Mouse (Mus musculus): Measurements from ENCODE around the gene Hecw2. TPM values are rescaled to one million over a fixed set of nuclear protein-coding genes. Genes with fewer than 3 reads are reported as not detected.

Gene Hecw2
- polyA plus RNA-seq, 1 experiment from 2014 or later, result 3.2 TPM

- ATAC-seq (ENCODE audit: low FRiP score, low TSS enrichment), result no peak
- WGBS, result 70% methylated on average over 9 of the region's 9 CpGs
These were observed 75.2 kb downstream of the Hecw2 start for GRCm38 (mm10) chr1:54119638-54120320.

GRCm38 (mm10) chr1:54118342-54118973, 76.5 kb downstream of the Hecw2 start:
- WGBS, result 68% methylated on average over 8 of the region's 8 CpGs
- Histone ChIP-seq H3K9ac (replicated peaks; ENCODE audit: low read length) (no peak overlapping the region), H3K9me3 (ENCODE audit: low read length) (no peaks in the 10 kb centered on the region), H3K4me2 (replicated peaks; ENCODE audit: low read depth, low read length) (no peak overlapping the region), H3K36me3 (ENCODE audit: insufficient read depth, low read length) (no peaks in the 10 kb centered on the region), H3K27ac (ENCODE audit: low read length) (no peak overlapping the region), H3K27me3 (ENCODE audit: insufficient read depth, low read length) (no peaks in the 10 kb centered on the region), H3K4me1 (ENCODE audit: insufficient read depth, low read length) (no peaks in the 10 kb centered on the region), H3K4me3 (ENCODE audit: low read length) (no peak overlapping the region)
- no peak for ATAC-seq (ENCODE audit: low FRiP score, low TSS enrichment)

More at GRCm38 (mm10) chr1:54119638-54120320, 75.2 kb downstream of the Hecw2 start:
- Histone ChIP-seq H3K27me3 (ENCODE audit: insufficient read depth, low read length) (no peaks in the 10 kb centered on the region), H3K4me1 (ENCODE audit: insufficient read depth, low read length) (no peaks in the 10 kb centered on the region), H3K9ac (replicated peaks; ENCODE audit: low read length) (no peak overlapping the region), H3K4me3 (ENCODE audit: low read length) (no peak overlapping the region), H3K4me2 (replicated peaks; ENCODE audit: low read depth, low read length) (no peak overlapping the region), H3K36me3 (ENCODE audit: insufficient read depth, low read length) (no peaks in the 10 kb centered on the region), H3K9me3 (ENCODE audit: low read length) (no peaks in the 10 kb centered on the region), H3K27ac (ENCODE audit: low read length) (no peak overlapping the region)

- Histone ChIP-seq H3K4me3 (ENCODE audit: low read length) (no peak overlapping the region), H3K9ac (replicated peaks; ENCODE audit: low read length) (no peak overlapping the region), H3K27me3 (ENCODE audit: insufficient read depth, low read length) (no peaks in the 10 kb centered on the region), H3K9me3 (ENCODE audit: low read length) (no peaks in the 10 kb centered on the region), H3K27ac (ENCODE audit: low read length) (no peak overlapping the region), H3K4me1 (ENCODE audit: insufficient read depth, low read length) (no peaks in the 10 kb centered on the region), H3K36me3 (ENCODE audit: insufficient read depth, low read length) (no peaks in the 10 kb centered on the region), H3K4me2 (replicated peaks; ENCODE audit: low read depth, low read length) (no peak overlapping the region)
- 82% methylated on average over 8 of the region's 8 CpGs for WGBS
- no peak for ATAC-seq (ENCODE audit: low FRiP score, low TSS enrichment)
These were observed 83.9 kb downstream of the Hecw2 start for GRCm38 (mm10) chr1:54110920-54111605.

- no peak overlapping the region for H3K4me2 ChIP-seq (replicated peaks; ENCODE audit: low read depth, low read length)
- no peak overlapping the region for H3K4me3 ChIP-seq (ENCODE audit: low read length)
- ATAC-seq (ENCODE audit: low FRiP score, low TSS enrichment), result no peak
- no peak overlapping the region for H3K27ac ChIP-seq (ENCODE audit: low read length)
- no peaks in the 10 kb centered on the region for H3K4me1 ChIP-seq (ENCODE audit: insufficient read depth, low read length)
- H3K36me3 ChIP-seq (ENCODE audit: insufficient read depth, low read length), result no peaks in the 10 kb centered on the region
- 53% methylated on average over 5 of the region's 5 CpGs for WGBS
- H3K27me3 ChIP-seq (ENCODE audit: insufficient read depth, low read length), result no peaks in the 10 kb centered on the region
- H3K9ac ChIP-seq (replicated peaks; ENCODE audit: low read length), result no peak overlapping the region
- H3K9me3 ChIP-seq (ENCODE audit: low read length), result no peaks in the 10 kb centered on the region
These were observed 85.7 kb downstream of the Hecw2 start for GRCm38 (mm10) chr1:54109255-54109654.

- no peak overlapping the region for H3K27ac ChIP-seq (ENCODE audit: low read length)
- no peak overlapping the region for H3K9ac ChIP-seq (replicated peaks; ENCODE audit: low read length)
- 89% methylated on average over 3 of the region's 3 CpGs for whole genome bisulfite sequencing
- no peaks in the 10 kb centered on the region for H3K27me3 ChIP-seq (ENCODE audit: insufficient read depth, low read length)
- no peaks in the 10 kb centered on the region for H3K36me3 ChIP-seq (ENCODE audit: insufficient read depth, low read length)
- H3K4me3 ChIP-seq (ENCODE audit: low read length), result no peak overlapping the region
- ATAC-seq (ENCODE audit: low FRiP score, low TSS enrichment), result no peak
- H3K9me3 ChIP-seq (ENCODE audit: low read length), result no peaks in the 10 kb centered on the region
- H3K4me1 ChIP-seq (ENCODE audit: insufficient read depth, low read length), result no peaks in the 10 kb centered on the region
- H3K4me2 ChIP-seq (replicated peaks; ENCODE audit: low read depth, low read length), result no peak overlapping the region
These were observed 88.2 kb downstream of the Hecw2 start for GRCm38 (mm10) chr1:54106756-54107155.

- Histone ChIP-seq H3K27me3 (ENCODE audit: insufficient read depth, low read length) (no peaks in the 10 kb centered on the region), H3K4me2 (replicated peaks; ENCODE audit: low read depth, low read length) (no peak overlapping the region), H3K9me3 (ENCODE audit: low read length) (no peaks in the 10 kb centered on the region), H3K27ac (ENCODE audit: low read length) (no peak overlapping the region), H3K36me3 (ENCODE audit: insufficient read depth, low read length) (no peaks in the 10 kb centered on the region), H3K4me3 (ENCODE audit: low read length) (no peak overlapping the region), H3K9ac (replicated peaks; ENCODE audit: low read length) (no peak overlapping the region), H3K4me1 (ENCODE audit: insufficient read depth, low read length) (no peaks in the 10 kb centered on the region)
- no peak for ATAC-seq (ENCODE audit: low FRiP score, low TSS enrichment)
- 86% methylated on average over 3 of the region's 3 CpGs for WGBS
These were observed 115.3 kb downstream of the Hecw2 start for GRCm38 (mm10) chr1:54079708-54080107.

GRCm38 (mm10) chr1:54074456-54074855, 120.5 kb downstream of the Hecw2 start:
- no peak for ATAC-seq (ENCODE audit: low FRiP score, low TSS enrichment)
- Histone ChIP-seq H3K27ac (ENCODE audit: low read length) (no peak overlapping the region), H3K4me1 (ENCODE audit: insufficient read depth, low read length) (no peaks in the 10 kb centered on the region), H3K27me3 (ENCODE audit: insufficient read depth, low read length) (no peaks in the 10 kb centered on the region), H3K9me3 (ENCODE audit: low read length) (no peaks in the 10 kb centered on the region), H3K4me2 (replicated peaks; ENCODE audit: low read depth, low read length) (no peak overlapping the region), H3K4me3 (ENCODE audit: low read length) (no peak overlapping the region), H3K9ac (replicated peaks; ENCODE audit: low read length) (no peak overlapping the region), H3K36me3 (ENCODE audit: insufficient read depth, low read length) (no peaks in the 10 kb centered on the region)
- WGBS, result 80% methylated on average over 1 of the region's 1 CpGs

GRCm38 (mm10) chr1:54070121-54070520, 124.8 kb downstream of the Hecw2 start:
- no peaks in the 10 kb centered on the region for H3K9me3 ChIP-seq (ENCODE audit: low read length)
- H3K9ac ChIP-seq (replicated peaks; ENCODE audit: low read length), result no peak overlapping the region
- H3K4me2 ChIP-seq (replicated peaks; ENCODE audit: low read depth, low read length), result no peak overlapping the region
- WGBS, result 88% methylated on average over 2 of the region's 2 CpGs
- H3K4me3 ChIP-seq (ENCODE audit: low read length), result no peak overlapping the region
- no peaks in the 10 kb centered on the region for H3K4me1 ChIP-seq (ENCODE audit: insufficient read depth, low read length)
- no peaks in the 10 kb centered on the region for H3K36me3 ChIP-seq (ENCODE audit: insufficient read depth, low read length)
- ATAC-seq (ENCODE audit: low FRiP score, low TSS enrichment), result no peak
- no peaks in the 10 kb centered on the region for H3K27me3 ChIP-seq (ENCODE audit: insufficient read depth, low read length)
- no peak overlapping the region for H3K27ac ChIP-seq (ENCODE audit: low read length)

- Histone ChIP-seq H3K4me1 (ENCODE audit: insufficient read depth, low read length) (no peaks in the 10 kb centered on the region), H3K4me2 (replicated peaks; ENCODE audit: low read depth, low read length) (no peak overlapping the region), H3K9ac (replicated peaks; ENCODE audit: low read length) (no peak overlapping the region), H3K27ac (ENCODE audit: low read length) (no peak overlapping the region), H3K4me3 (ENCODE audit: low read length) (no peak overlapping the region), H3K27me3 (ENCODE audit: insufficient read depth, low read length) (no peaks in the 10 kb centered on the region), H3K36me3 (ENCODE audit: insufficient read depth, low read length) (no peaks in the 10 kb centered on the region), H3K9me3 (ENCODE audit: low read length) (no peaks in the 10 kb centered on the region)
- no peak for ATAC-seq (ENCODE audit: low FRiP score, low TSS enrichment)
- WGBS, result 77% methylated on average over 1 of the region's 1 CpGs
These were observed 126.7 kb downstream of the Hecw2 start for GRCm38 (mm10) chr1:54068248-54068647.

- WGBS, result 68% methylated on average over 1 of the region's 1 CpGs
- Histone ChIP-seq H3K4me1 (ENCODE audit: insufficient read depth, low read length) (no peaks in the 10 kb centered on the region), H3K4me2 (replicated peaks; ENCODE audit: low read depth, low read length) (no peak overlapping the region), H3K4me3 (ENCODE audit: low read length) (no peak overlapping the region), H3K9ac (replicated peaks; ENCODE audit: low read length) (no peak overlapping the region), H3K27me3 (ENCODE audit: insufficient read depth, low read length) (no peaks in the 10 kb centered on the region), H3K9me3 (ENCODE audit: low read length) (no peaks in the 10 kb centered on the region), H3K27ac (ENCODE audit: low read length) (no peak overlapping the region), H3K36me3 (ENCODE audit: insufficient read depth, low read length) (no peaks in the 10 kb centered on the region)
- ATAC-seq (ENCODE audit: low FRiP score, low TSS enrichment), result no peak
These were observed 129.5 kb downstream of the Hecw2 start for GRCm38 (mm10) chr1:54065434-54065833.
